Mouse (Mus musculus) gastrocnemius, adult 8-10 months (tissue): Measurements from ENCODE around the gene Fam168b. TPM values are rescaled to one million over a fixed set of nuclear protein-coding genes. Genes with fewer than 3 reads are reported as not detected.

Experiments
- DNase-seq, 2 experiments: peaks; one replicate each; pipeline ENCODE4 v3.0.0; 2022; ENCODE audit warnings: low spot score in 2 of 2
- total RNA-seq, 4 experiments: library from RNA; stranded (reverse); gene quantifications; 2 replicates each; pipeline ENCODE4 v1.2.4; 2022

The Fam168b gene
- total RNA-seq, 4 experiments from 2014 or later = 18.7 to 27.5 (median 21.0) TPM

- no peak for DNase-seq
Observed at GRCm38 (mm10) chr1:34815843-34816242, 27.0 kb downstream of the Fam168b start.

GRCm38 (mm10) chr1:34812407-34813247 lies 30.2 kb downstream of the Fam168b start:
- no peak for DNase-seq

- no peak for DNase-seq
Observed at GRCm38 (mm10) chr1:34811581-34811980, 31.3 kb downstream of the Fam168b start.

GRCm38 (mm10) chr1:34811035-34811434 lies 31.8 kb downstream of the Fam168b start:
- DNase-seq = no peak

GRCm38 (mm10) chr1:34810293-34810692 lies 32.6 kb downstream of the Fam168b start:
- no peak for DNase-seq

GRCm38 (mm10) chr1:34808445-34808844 lies 34.4 kb downstream of the Fam168b start:
- no peak for DNase-seq

GRCm38 (mm10) chr1:34805931-34806520 lies 36.8 kb downstream of the Fam168b start:
- DNase-seq = no peak

- DNase-seq = no peak
Observed at GRCm38 (mm10) chr1:34804863-34805262, 38.0 kb downstream of the Fam168b start.

- DNase-seq = no peak
Observed at GRCm38 (mm10) chr1:34802290-34802642, 40.6 kb downstream of the Fam168b start.

GRCm38 (mm10) chr1:34801616-34802289 lies 41.1 kb downstream of the Fam168b start:
- peak in 1 of 2 experiments; percentile 32 for DNase-seq

- DNase-seq = no peak
Observed at GRCm38 (mm10) chr1:34799140-34799539, 43.7 kb downstream of the Fam168b start.

GRCm38 (mm10) chr1:34793304-34794300 lies 49.3 kb downstream of the Fam168b start:
- DNase-seq = no peak

- DNase-seq = no peak
Observed at GRCm38 (mm10) chr1:34783538-34784161, 59.2 kb downstream of the Fam168b start.

GRCm38 (mm10) chr1:34775870-34776269 lies 67.0 kb downstream of the Fam168b start:
- no peak for DNase-seq

- no peak for DNase-seq
Observed at GRCm38 (mm10) chr1:34768875-34769274, 74.0 kb downstream of the Fam168b start.

- no peak for DNase-seq
Observed at GRCm38 (mm10) chr1:34767851-34768250, 75.0 kb downstream of the Fam168b start.

GRCm38 (mm10) chr1:34766899-34767298 lies 76.0 kb downstream of the Fam168b start:
- no peak for DNase-seq
